Mouse (Mus musculus): ENCODE results near the gene Ctdspl2. TPM values are rescaled to one million over a fixed set of nuclear protein-coding genes. Genes with fewer than 3 reads are reported as not detected.
"Not testable (repeated sequence)": the region's sequence is repeated elsewhere in the genome, so short reads cannot be mapped to it uniquely, and the experiment has no call there.

Ctdspl2 gene
- 58.4 and 61.0 TPM in 2 replicates for polyA plus RNA-seq (2015; fragmentation: Nextera tagmentation; extraction: Ambion mirVana)

DNA sequence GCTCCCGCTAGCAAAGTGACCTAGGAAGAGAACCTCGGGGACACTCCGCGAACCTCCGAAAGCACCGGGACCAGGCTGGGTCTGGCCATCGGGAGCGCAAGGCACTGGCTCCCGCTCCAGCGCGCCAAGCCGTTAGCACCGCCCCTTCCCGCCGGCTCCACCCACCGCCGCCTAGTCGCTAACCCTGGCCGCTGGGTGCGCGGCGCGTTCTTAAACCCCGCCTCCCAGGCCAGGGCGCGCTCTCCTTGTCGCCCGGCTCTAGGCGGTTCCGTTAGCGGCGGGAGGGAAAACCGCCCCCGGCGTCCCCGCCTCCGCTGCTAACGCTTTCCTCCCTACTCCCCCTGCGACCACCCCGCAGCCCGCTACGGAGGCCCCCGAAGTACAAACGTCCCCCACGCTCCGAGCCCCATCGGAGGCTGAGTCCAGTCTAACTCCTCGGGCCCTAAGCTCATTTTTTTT, at the start of gene Ctdspl2, which contains the start of gene Mageb3:
Gene Ctdspl2, plus strand, starts transcription at position 237 of the 459 bp plus-strand sequence.
Gene Mageb3, minus strand, starts transcription at position 328 of the 459 bp plus-strand sequence.
- DNase-seq (ENCODE audit: low spot score): peak; percentile 97

DNA sequence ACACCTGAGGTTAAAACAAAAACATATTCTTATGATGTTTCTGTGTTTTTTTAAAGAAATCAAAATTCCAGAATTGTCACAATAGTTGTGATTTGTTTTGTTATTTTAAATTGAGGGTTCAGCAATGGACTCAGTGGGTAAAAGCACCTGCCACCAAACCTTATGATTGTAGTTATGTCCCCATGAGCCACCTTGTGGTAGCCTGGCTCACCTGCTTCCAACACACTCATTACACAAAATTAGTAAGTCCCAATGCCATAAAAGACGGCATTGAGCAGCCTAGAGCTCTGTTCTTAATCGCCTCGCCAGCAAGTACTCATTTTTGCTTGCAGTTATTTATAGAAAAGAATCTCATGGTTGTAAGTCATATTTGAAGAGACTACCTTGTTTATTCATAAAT, 45.8 kb upstream of the Ctdspl2 start:
- DNase-seq (ENCODE audit: low spot score): no peak

GRCm38 (mm10) chr2:121916047-121916970, 39.5 kb upstream of the Ctdspl2 start:
- DNase-seq (ENCODE audit: low spot score): no peak

DNA sequence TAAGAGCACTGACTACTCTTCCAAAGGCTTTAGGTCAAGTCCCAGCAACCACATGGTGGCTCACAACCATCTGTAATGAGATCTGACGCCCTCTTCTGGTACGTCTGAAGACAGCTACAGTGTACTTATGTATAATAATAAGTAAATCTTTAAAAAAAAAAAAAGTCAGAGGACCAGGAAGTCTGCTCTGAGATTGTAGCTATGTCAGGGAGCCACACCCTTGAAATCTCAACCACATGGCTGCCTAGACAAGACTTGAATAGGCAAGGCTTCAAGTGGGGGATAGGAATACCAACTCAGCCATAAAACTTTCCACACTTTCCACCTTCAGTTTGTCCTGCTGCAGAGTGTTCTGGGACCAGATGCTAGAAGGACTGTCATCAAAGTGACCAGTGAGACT, 18.2 kb upstream of the Ctdspl2 start:
- DNase-seq (ENCODE audit: low spot score): not testable (repeated sequence)

- no peak for DNase-seq (ENCODE audit: low spot score)
Observed at GRCm38 (mm10) chr2:121943364-121943763, 12.4 kb upstream of the Ctdspl2 start.

- peak; percentile 2 for DNase-seq (ENCODE audit: low spot score)
Observed at GRCm38 (mm10) chr2:121954971-121955656, 687 bp upstream of the Ctdspl2 start.

- peak; percentile 94 for DNase-seq (ENCODE audit: low spot score)
Observed at GRCm38 (mm10) chr2:121956224-121957018, 620 bp downstream of the Ctdspl2 start.

- no peak for DNase-seq (ENCODE audit: low spot score)
Observed at GRCm38 (mm10) chr2:121957216-121957792, 1.5 kb downstream of the Ctdspl2 start.

DNA sequence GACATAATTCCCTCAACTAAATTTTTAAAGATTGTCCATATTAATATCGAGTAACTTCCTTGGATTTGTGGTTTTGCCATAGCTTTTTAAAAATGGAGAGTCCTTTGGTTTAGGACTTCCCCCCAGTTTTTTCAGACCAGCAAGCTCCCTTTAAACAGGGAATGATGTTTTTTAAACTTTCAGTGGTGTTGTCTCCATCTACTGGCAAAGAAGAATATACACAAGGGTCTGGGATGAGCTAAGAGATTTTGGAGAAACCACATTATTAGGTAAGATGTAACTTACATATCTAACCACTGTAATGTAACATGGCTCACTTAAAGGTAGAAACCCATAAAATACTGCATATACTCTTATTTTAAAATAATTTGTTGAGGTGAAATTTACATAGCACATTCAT, 39.9 kb downstream of the Ctdspl2 start:
- DNase-seq (ENCODE audit: low spot score): peak; percentile 4

DNA sequence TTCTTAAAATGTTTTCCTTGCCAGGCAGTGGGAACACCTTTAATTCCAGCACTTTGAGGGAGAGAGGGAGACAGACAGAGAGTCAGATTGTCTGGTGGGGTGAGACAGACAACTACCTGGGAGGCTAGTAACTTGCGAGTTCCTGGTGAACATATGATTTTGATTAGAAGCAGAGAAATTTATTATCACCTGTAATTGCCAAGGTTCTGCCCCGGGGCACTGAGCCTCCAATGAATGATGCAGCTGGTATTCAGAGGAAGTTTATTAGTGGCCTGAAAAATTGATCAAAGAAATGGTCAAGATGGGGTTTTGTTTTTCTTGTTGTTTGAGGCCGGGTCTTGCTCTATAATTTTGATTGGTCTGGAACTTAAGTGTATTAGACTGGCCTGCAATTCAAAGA, 53.0 kb downstream of the Ctdspl2 start:
- DNase-seq (ENCODE audit: low spot score): no peak

- DNase-seq (ENCODE audit: low spot score): no peak
Observed at GRCm38 (mm10) chr2:122011441-122011840, 55.6 kb downstream of the Ctdspl2 start.

DNA sequence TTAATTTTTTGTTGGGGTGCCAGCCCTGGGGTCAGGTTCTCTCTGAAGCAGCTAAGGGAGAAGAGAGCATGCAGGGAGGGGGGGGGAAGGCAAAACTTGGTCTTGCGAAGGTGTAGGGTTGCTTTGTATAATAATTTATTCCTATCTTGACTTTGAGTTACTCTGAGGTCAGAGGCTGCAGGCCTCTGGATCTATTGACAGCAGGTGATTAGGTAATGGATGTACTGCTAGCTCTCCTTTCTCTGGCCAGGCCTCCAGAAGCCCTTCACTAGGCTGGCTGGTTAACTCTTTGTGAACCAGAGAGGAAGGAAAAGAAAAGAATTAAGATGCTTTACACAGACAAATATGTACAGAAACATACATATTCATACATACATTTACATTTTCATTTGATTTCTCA, 62.9 kb downstream of the Ctdspl2 start:
- no peak for DNase-seq (ENCODE audit: low spot score)

DNA sequence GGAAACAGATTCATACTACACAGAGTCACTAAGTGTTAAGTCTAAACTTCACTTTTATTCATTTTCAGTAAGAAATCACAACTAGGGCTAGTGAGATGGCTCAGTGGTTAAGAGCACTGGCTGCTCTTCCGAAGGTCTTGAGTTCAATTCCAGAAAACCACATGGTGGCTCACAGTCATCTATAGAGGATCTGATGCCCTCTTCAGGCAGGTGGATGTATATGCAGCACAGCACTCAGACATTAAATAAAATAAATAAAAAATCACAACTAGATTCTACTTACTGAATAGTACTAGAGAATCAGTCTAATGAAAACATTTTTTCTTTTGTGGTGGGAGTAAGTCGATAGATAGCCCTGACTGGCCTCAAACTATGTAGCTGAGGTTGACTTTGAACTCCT, 66.5 kb downstream of the Ctdspl2 start:
- DNase-seq (ENCODE audit: low spot score): peak; percentile 33

- not testable (repeated sequence) for DNase-seq (ENCODE audit: low spot score)
Observed at GRCm38 (mm10) chr2:122027091-122027490, 71.3 kb downstream of the Ctdspl2 start.

DNA sequence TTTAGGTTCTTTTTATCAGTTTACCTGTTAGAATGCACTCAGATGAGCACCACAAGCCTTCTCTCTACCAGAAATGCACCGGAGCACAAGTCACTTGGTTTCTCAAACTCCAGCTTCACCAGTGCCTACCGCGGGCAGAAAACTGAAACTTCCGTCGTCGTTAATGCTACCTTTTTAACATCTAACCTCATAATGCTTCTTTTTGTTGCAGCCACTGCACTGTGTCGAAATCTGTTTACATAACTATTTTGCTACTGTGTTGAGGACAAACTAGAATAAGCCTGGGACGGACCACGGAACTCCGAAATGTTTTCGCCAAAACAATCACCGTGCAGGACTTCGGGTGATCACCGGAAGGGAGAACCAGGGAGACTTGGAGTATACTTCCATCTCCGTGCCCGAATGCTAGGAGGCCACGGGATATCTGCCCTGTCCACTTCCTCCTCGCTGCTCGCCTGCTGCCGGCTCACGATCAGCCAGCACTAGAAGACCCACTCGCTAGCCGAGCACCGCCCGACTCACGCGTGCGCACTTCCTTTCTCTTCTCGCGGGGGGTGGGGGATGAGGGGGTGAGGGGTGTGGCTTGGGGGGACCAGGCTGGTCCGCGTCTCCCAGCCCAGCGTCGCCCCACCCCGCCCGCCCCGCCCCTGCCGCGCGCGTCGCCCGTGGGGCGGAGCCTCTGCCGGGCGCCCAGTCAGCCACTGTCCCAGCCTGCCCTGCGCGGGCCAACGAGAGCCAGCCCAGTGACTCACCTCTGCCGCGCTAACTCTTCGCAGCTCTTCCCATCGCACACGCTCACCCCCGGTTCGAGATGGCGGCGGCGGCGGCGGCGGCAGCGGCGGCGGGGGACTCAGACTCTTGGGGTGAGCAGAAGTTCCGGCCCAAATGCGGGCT, 72.3 kb downstream of the Ctdspl2 start, which contains the start of gene Eif3j1:
Gene Eif3j1, plus strand, starts transcription at position 685 of the 894 bp plus-strand sequence.
- peak; percentile 95 for DNase-seq (ENCODE audit: low spot score)

DNA sequence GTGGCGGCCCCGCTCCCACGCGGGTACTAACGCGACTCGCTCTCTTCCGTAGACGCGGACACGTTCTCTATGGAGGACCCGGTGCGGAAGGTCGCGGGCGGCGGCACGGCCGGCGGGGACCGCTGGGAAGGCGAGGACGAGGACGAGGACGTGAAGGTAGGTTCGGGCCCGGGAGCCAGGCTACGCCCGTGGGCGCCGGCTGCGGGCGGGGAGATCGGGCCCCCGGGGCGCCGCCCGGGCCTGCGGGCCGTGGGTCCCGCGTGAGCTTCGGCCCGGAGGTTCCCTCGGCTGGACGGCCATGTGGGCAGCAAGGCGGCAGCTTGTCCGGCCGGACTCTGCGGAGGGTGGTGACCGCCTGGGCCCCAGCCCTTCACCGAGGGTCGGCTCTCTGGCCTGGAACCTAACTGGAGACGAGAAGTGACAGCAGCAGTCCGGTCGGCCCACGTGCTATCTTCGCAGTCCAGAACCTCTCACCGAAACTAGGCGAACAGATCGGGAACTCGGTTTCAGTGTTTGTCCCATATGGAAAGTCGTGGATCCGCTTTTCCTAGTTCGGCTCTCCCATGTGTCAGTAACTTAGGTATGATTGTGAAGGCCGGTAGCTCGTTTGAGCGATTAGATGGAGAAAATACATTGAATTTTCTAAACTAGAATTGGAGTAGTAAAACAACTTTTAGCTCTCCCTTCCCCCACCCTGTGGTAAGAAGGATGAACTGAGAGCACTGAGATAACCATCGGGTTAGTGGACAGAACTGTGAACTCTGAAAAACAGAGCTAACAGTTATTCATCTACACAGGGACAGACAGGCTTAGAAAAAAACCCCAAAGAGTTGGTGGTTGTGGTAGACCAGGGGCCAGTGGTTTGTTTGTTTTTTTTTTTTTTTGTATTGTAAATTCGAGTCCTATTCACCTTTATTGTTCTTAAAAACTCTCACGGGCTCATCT, 73.2 kb downstream of the Ctdspl2 start:
- DNase-seq (ENCODE audit: low spot score): no peak

GRCm38 (mm10) chr2:122031970-122032369, 76.2 kb downstream of the Ctdspl2 start:
- DNase-seq (ENCODE audit: low spot score): no peak

DNA sequence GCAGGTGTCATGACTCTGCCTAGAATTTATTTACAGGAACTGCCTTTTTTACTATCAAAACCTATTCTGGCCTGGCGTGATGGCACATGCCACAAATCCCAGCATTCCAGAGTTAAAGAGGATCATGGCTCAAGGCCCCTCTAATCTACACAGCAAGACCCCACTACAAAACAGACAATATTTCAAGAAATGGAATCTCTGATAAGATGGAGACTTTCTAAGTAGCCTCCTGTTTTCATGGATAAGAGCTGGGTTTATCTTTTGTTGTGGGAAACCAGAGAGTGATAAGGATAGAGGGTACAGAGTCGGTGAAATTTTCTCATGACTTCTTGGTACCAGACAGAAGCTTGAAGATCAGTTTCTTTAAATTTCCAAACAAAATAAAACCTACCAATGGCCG, 80.3 kb downstream of the Ctdspl2 start:
- no peak for DNase-seq (ENCODE audit: low spot score)

GRCm38 (mm10) chr2:122043926-122044325, 88.1 kb downstream of the Ctdspl2 start:
- DNase-seq (ENCODE audit: low spot score): no peak

Data from thymus, postnatal 0 days (tissue).